Mouse (Mus musculus): ENCODE results near the gene Sugct.
"Not testable (repeated sequence)": the region's sequence is repeated elsewhere in the genome, so short reads cannot be mapped to it uniquely, and the experiment has no call there.

Gene Sugct

GRCm38 (mm10) chr13:16847236-16847635 lies 848.1 kb downstream of the Sugct start:
- no peak for DNase-seq

DNA sequence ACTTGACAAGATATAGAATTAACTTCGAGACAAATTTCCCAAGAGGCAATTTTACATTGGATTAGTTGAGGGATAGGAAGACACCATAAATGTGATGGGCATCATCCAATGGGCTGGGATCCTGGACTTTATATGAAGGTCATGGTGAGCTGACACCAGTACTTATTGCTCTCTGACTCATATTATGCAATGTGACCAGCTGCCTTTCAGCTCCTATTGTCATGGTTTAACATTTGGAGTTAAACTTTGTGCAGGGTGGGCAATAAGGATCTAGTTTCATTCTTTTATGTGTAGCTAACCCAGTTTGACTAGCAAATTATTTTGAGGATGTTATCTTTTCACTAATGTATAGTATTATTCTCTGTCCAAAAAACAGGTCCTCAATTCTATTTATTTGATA lies 854.4 kb downstream of the Sugct start:
- no peak for DNase-seq

DNA sequence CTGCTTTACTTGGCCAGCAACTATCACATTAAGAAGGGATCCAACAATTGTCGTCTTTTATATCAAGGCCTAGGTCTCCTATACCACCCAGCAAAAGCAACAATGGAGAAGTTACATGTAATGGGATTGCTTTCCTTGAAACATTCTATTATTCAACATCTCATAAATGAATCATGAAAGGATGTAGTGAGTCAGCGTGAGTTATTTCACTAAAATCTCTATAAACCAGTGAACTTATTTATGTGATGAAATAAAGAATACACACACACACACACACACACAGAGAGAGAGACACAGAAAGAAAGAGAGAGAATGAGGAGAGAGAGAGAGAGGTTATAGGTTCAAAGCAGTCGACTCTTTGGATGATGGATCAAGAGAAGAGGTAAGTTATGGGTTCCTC lies 856.9 kb downstream of the Sugct start:
- DNase-seq, result no peak

- no peak for DNase-seq
Measured at GRCm38 (mm10) chr13:16835111-16835510, 860.2 kb downstream of the Sugct start.

- DNase-seq, result no peak
Measured at GRCm38 (mm10) chr13:16833069-16833468, 862.3 kb downstream of the Sugct start.

GRCm38 (mm10) chr13:16831840-16832239 lies 863.5 kb downstream of the Sugct start:
- no peak for DNase-seq

DNA sequence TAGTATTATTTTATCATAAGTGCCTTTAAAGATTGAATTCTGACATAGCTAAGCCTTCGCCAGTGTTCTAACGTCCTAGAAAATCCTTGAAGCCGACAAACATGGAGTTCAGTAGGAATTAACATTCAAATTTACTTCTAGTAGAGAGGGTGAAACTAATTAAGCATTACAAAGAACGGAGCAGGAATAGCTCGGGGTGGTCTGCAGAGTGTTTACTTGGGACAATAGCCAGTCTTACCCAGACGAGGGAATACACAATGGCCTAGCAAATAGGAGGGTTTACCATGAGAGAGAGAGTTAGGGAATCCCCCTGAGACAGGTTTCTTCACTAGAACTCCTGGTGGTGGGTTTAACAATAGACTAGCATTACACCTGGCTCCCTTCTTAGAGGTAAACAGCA lies 865.1 kb downstream of the Sugct start:
- not testable (repeated sequence) for DNase-seq

DNA sequence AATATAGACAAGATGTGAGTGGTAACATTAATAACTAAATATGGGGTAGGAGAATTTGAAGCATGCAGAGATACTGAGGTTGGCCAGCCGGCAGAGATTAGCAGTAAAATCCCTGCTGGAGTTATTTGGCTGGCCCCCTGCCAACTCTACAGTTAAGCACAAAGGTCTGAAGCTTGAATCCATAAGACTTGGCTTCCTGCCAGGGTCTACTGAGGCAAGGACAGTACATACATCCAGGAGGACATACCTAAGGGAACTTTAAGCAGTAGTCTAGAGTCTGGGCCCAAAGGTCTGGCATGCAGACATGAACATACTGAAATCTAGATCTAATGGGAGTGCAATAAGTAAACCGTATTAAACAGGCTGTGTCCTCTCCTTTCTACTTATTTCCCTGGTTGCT lies 865.8 kb downstream of the Sugct start:
- DNase-seq, result no peak

- DNase-seq, result no peak
Measured at GRCm38 (mm10) chr13:16825619-16826018, 869.7 kb downstream of the Sugct start.

- no peak for DNase-seq
Measured at GRCm38 (mm10) chr13:16821785-16822184, 873.6 kb downstream of the Sugct start.

- no peak for DNase-seq
Measured at GRCm38 (mm10) chr13:16817471-16817870, 877.9 kb downstream of the Sugct start.

GRCm38 (mm10) chr13:16816747-16817146 lies 878.6 kb downstream of the Sugct start:
- no peak for DNase-seq

DNA sequence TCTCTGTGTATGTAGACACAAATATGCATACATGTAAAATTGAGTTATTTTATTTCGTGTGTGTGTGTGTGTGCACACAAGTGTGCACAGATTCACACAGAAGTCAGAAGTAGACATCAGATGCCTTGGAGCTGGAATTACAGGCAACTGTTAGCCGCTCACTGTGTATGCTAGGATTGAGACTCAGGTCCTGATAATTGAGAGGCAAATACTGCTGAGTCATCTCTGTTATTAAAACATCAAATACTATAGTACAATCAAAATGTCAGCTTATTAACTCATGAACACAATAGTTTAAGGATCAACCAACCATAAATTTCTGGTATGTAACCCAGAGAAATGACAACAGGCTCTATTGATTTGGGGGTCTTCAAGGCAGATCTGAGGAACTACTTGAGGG lies 883.1 kb downstream of the Sugct start:
- DNase-seq, result no peak
